Mouse (Mus musculus) midbrain, embryonic 14.5 days (tissue): ENCODE measurements around the gene Uhrf1bp1l. TPM values are rescaled to one million over a fixed set of nuclear protein-coding genes. Genes with fewer than 3 reads are reported as not detected.
A peak's percentile ranks its signal among the peaks of the same experiment; 100 is the strongest.

Source experiments
- ATAC-seq: fragments of 200-750 bp; cut with Nextera tagmentation; 2 replicates; pipeline ENCODE4 v1.8.0; 2017; ENCODE audit warnings: moderate number of reproducible peaks, moderate library complexity; ENCODE audit not compliant: low FRiP score, low TSS enrichment
- DNase-seq: peaks from one replicate; pipeline ENCODE4 v3.0.0-alpha.2; 2015
- H3K27ac ChIP-seq: fragments of 300-500 bp; sonication (generic); replicated peaks from 2 replicates; pipeline ENCODE4 v1.5.1; 2014; ENCODE audit warnings: mild to moderate bottlenecking, low read depth, low read length, moderate library complexity
- H3K27me3 ChIP-seq: fragments of 300-500 bp; sonication (generic); 2 replicates; pipeline ENCODE4 v1.6.1; 2014; ENCODE audit warnings: low read length, control low read depth, mixed read lengths; ENCODE audit not compliant: control insufficient read depth, insufficient read depth
- H3K36me3 ChIP-seq: fragments of 300-500 bp; sonication (generic); 2 replicates; pipeline ENCODE4 v1.6.1; 2014; ENCODE audit warnings: low read length, control low read depth; ENCODE audit not compliant: control insufficient read depth, insufficient read depth
- H3K4me1 ChIP-seq: fragments of 300-500 bp; sonication (generic); 2 replicates; pipeline ENCODE4 v1.6.1; 2014; ENCODE audit warnings: mild to moderate bottlenecking, antibody characterized with exemption, low read length, control low read depth; ENCODE audit not compliant: control insufficient read depth, insufficient read depth
- H3K4me2 ChIP-seq: fragments of 300-500 bp; sonication (generic); 2 replicates; pipeline ENCODE4 v1.6.1; 2014; ENCODE audit warnings: mild to moderate bottlenecking, low read length, moderate library complexity
- H3K4me3 ChIP-seq: fragments of 300-500 bp; sonication (generic); replicated peaks from 2 replicates; pipeline ENCODE4 v1.5.1; 2014; ENCODE audit warnings: low read depth, low read length
- H3K9ac ChIP-seq: fragments of 300-500 bp; sonication (generic); replicated peaks from 2 replicates; pipeline ENCODE4 v1.6.1; 2014; ENCODE audit warnings: mild to moderate bottlenecking, low read length, moderate library complexity
- H3K9me3 ChIP-seq: fragments of 300-500 bp; sonication (generic); 2 replicates; pipeline ENCODE4 v1.6.1; 2016; ENCODE audit warnings: low read length, control low read depth, mixed read lengths; ENCODE audit not compliant: control insufficient read depth
- WGBS: fragments of 180-500 bp; shearing (Covaris S2); extraction: QIAGEN DNeasy Blood & Tissue Kit; methylation state at CpG from one replicate; pipeline ENCODE4 v1.1.7; 2014; 5-methylcytosine and 5-hydroxymethylcytosine counted together
- polyA plus RNA-seq: library from polyadenylated mRNA; unstranded; fragments of >200 nt; fragmentation: Nextera tagmentation; extraction: Ambion mirVana; gene quantifications from 2 replicates; pipeline ENCODE4 v1.2.1, GENCODE M21; 2014

Uhrf1bp1l gene
- polyA plus RNA-seq, 1 experiment from 2014 or later, result 37.9 TPM

GRCm38 (mm10) chr10:89771894-89772293 lies 27.1 kb downstream of the Uhrf1bp1l start:
- no peaks in the 10 kb centered on the region for H3K9me3 ChIP-seq
- DNase-seq (no peak), ATAC-seq (no peak)
- 0 out of 2 replicates have a peak, but pooled peaks cover 4% of the 10 kb centered on the region for H3K36me3 ChIP-seq
- H3K4me3 ChIP-seq, result no peak overlapping the region
- no peaks in the 10 kb centered on the region for H3K27me3 ChIP-seq
- WGBS, result 62% methylated on average over 2 of the region's 2 CpGs
- H3K4me2 ChIP-seq, result no peak overlapping the region
- no peak overlapping the region for H3K9ac ChIP-seq
- no peak overlapping the region for H3K27ac ChIP-seq
- no peaks in the 10 kb centered on the region for H3K4me1 ChIP-seq

GRCm38 (mm10) chr10:89776029-89776428 lies 31.2 kb downstream of the Uhrf1bp1l start:
- H3K4me2 ChIP-seq, result no peak overlapping the region
- H3K27me3 ChIP-seq, result no peaks in the 10 kb centered on the region
- no peak overlapping the region for H3K9ac ChIP-seq
- no peaks in the 10 kb centered on the region for H3K9me3 ChIP-seq
- no peaks in the 10 kb centered on the region for H3K4me1 ChIP-seq
- H3K27ac ChIP-seq, result no peak overlapping the region
- peaks cover 13% of the 10 kb centered on the region for H3K36me3 ChIP-seq
- H3K4me3 ChIP-seq, result no peak overlapping the region
- 94% methylated on average over 6 of the region's 6 CpGs for WGBS
- ATAC-seq (no peak), DNase-seq (no peak)

- DNase-seq (no peak), ATAC-seq (no peak)
- Histone ChIP-seq H3K27ac (no peak overlapping the region), H3K4me2 (no peak overlapping the region), H3K9me3 (no peaks in the 10 kb centered on the region), H3K4me1 (no peaks in the 10 kb centered on the region), H3K4me3 (no peak overlapping the region), H3K27me3 (no peaks in the 10 kb centered on the region), H3K36me3 (peaks cover 13% of the 10 kb centered on the region; the same call in 1 of the 2 replicates), H3K9ac (no peak overlapping the region)
- WGBS, result 95% methylated on average over 4 of the region's 4 CpGs
These were observed 47.1 kb downstream of the Uhrf1bp1l start for GRCm38 (mm10) chr10:89791870-89792269.

- Histone ChIP-seq H3K4me1 (no peaks in the 10 kb centered on the region), H3K9me3 (no peaks in the 10 kb centered on the region), H3K36me3 (peaks cover 13% of the 10 kb centered on the region; the same call in 1 of the 2 replicates), H3K9ac (no peak overlapping the region), H3K4me3 (no peak overlapping the region), H3K27ac (no peak overlapping the region), H3K4me2 (no peak overlapping the region), H3K27me3 (no peaks in the 10 kb centered on the region)
- ATAC-seq (no peak), DNase-seq (no peak)
- 92% methylated on average over 6 of the region's 6 CpGs for WGBS
These were observed 49.3 kb downstream of the Uhrf1bp1l start for GRCm38 (mm10) chr10:89794121-89794520.

- ATAC-seq (no peak), DNase-seq (no peak)
- 91% methylated on average over 4 of the region's 4 CpGs for WGBS
These were observed 74.4 kb downstream of the Uhrf1bp1l start for GRCm38 (mm10) chr10:89819146-89819545.

GRCm38 (mm10) chr10:89823906-89824305 lies 79.1 kb downstream of the Uhrf1bp1l start:
- 31% methylated on average over 2 of the region's 2 CpGs for WGBS
- Histone ChIP-seq H3K4me1 (no peaks in the 10 kb centered on the region), H3K36me3 (0 out of 2 replicates have a peak, but pooled peaks cover 6% of the 10 kb centered on the region), H3K27me3 (no peaks in the 10 kb centered on the region), H3K9ac (no peak overlapping the region), H3K4me2 (no peak overlapping the region), H3K9me3 (no peaks in the 10 kb centered on the region), H3K27ac (no peak overlapping the region), H3K4me3 (no peak overlapping the region)
- DNase-seq (peak; percentile 44), ATAC-seq (no peak)

More at GRCm38 (mm10) chr10:89819146-89819545, 74.4 kb downstream of the Uhrf1bp1l start:
- no peak overlapping the region for H3K9ac ChIP-seq
- H3K9me3 ChIP-seq, result no peaks in the 10 kb centered on the region
- no peaks in the 10 kb centered on the region for H3K27me3 ChIP-seq
- no peak overlapping the region for H3K27ac ChIP-seq
- H3K36me3 ChIP-seq, result peaks cover 29% of the 10 kb centered on the region
- no peak overlapping the region for H3K4me2 ChIP-seq
- no peak overlapping the region for H3K4me3 ChIP-seq
- H3K4me1 ChIP-seq, result no peaks in the 10 kb centered on the region

- no peak overlapping the region for H3K4me2 ChIP-seq
- H3K27ac ChIP-seq, result no peak overlapping the region
- no peak overlapping the region for H3K9ac ChIP-seq
- H3K4me1 ChIP-seq, result no peaks in the 10 kb centered on the region
- H3K4me3 ChIP-seq, result no peak overlapping the region
- no peaks in the 10 kb centered on the region for H3K27me3 ChIP-seq
- DNase-seq, result peak; percentile 7
- ATAC-seq, result no peak
- H3K9me3 ChIP-seq, result no peaks in the 10 kb centered on the region
- WGBS, result 61% methylated on average over 3 of the region's 3 CpGs
- no peaks in the 10 kb centered on the region for H3K36me3 ChIP-seq
These were observed 82.1 kb downstream of the Uhrf1bp1l start for GRCm38 (mm10) chr10:89826896-89827295.

- Histone ChIP-seq H3K9ac (no peak overlapping the region), H3K27ac (no peak overlapping the region), H3K27me3 (no peaks in the 10 kb centered on the region), H3K9me3 (no peaks in the 10 kb centered on the region), H3K36me3 (no peaks in the 10 kb centered on the region), H3K4me1 (no peaks in the 10 kb centered on the region), H3K4me2 (no peak overlapping the region), H3K4me3 (no peak overlapping the region)
- DNase-seq (no peak), ATAC-seq (no peak)
- 84% methylated on average over 4 of the region's 4 CpGs for WGBS
These were observed 87.5 kb downstream of the Uhrf1bp1l start for GRCm38 (mm10) chr10:89832334-89832733.

GRCm38 (mm10) chr10:89833166-89833565 lies 88.4 kb downstream of the Uhrf1bp1l start:
- no peak for ATAC-seq
- Histone ChIP-seq H3K9me3 (no peaks in the 10 kb centered on the region), H3K4me2 (no peak overlapping the region), H3K9ac (no peak overlapping the region), H3K4me1 (no peaks in the 10 kb centered on the region), H3K27ac (no peak overlapping the region), H3K36me3 (no peaks in the 10 kb centered on the region), H3K4me3 (no peak overlapping the region), H3K27me3 (no peaks in the 10 kb centered on the region)
- 86% methylated on average over 10 of the region's 10 CpGs for WGBS
- peak; percentile 14 for DNase-seq
